Mouse (Mus musculus): ENCODE results near the gene Trappc6a.

GRCm38 (mm10) chr7:19467638-19468037 lies 40.6 kb upstream of the Trappc6a start:
- no peak for TF ChIP-seq CTCF (IDR thresholded peaks at IDR 0.05; ENCODE audit: low read depth)
- no peak for TF ChIP-seq EP300 (IDR thresholded peaks at IDR 0.05; ENCODE audit: low read depth)
